Mouse (Mus musculus) left cerebral cortex, adult 2 months (tissue): ENCODE measurements around the gene Ddx23. TPM values are rescaled to one million over a fixed set of nuclear protein-coding genes. Genes with fewer than 3 reads are reported as not detected.
A peak's percentile ranks its signal among the peaks of the same experiment; 100 is the strongest.

ENCODE experiments used
- DNase-seq, 2 experiments: peaks; one replicate each; pipeline ENCODE4 v3.0.0; 2021 to 2022; ENCODE audit warnings: low spot score in 2 of 2, mixed read lengths in 1 of 2; ENCODE audit errors: extremely low spot score in 1 of 2
- H3K27ac ChIP-seq: fragments of 200-600 bp; 2 replicates; pipeline ENCODE4 v1.8.1; 2022
- H3K4me3 ChIP-seq: fragments of 200-600 bp; 2 replicates; pipeline ENCODE4 v1.8.1; 2022
- CTCF ChIP-seq: fragments of 200-600 bp; IDR thresholded peaks from 2 replicates; pipeline ENCODE4 v1.8.1; 2022; ENCODE audit warnings: antibody characterized with exemption, mild to moderate bottlenecking, moderate library complexity
- intact Hi-C: fragments of 180-260 bp; cut with DNase I; formaldehyde crosslinking; loops from one replicate; pipeline ENCODE4 v1.15.1; 2025
- long read RNA-seq, 2 experiments: library from polyadenylated mRNA; stranded (forward); transcript quantifications; one replicate each; pipeline ENCODE4 v2.0.0; 2021; ENCODE audit warnings: borderline mapping rate in 2 of 2
- total RNA-seq, 2 experiments: library from RNA; stranded (reverse); gene quantifications; 2 replicates each; pipeline ENCODE4 v1.2.3; 2021

The Ddx23 gene
- 10 to 100 TPM; 84.4 to 90.2 TPM for total RNA-seq
- long read RNA-seq, experiment 1, transcript Ddx23-201 (17 exons, 3,187 nt) = major isoform, 8 of 14 reads
- long read RNA-seq, experiment 1, partial matches to known transcripts = 1 of 14 reads
- long read RNA-seq, experiment 1, other reads (novel, unspliced or antisense) = 5 of 14 reads
- long read RNA-seq, experiment 2, transcript Ddx23-201 (17 exons, 3,187 nt) = major isoform, 5 of 8 reads
- long read RNA-seq, experiment 2, partial matches to known transcripts = 0 of 8 reads
- long read RNA-seq, experiment 2, other reads (novel, unspliced or antisense) = 2 of 8 reads

GRCm38 (mm10) chr15:98662567-98663545, at the start of gene Ddx23:
Ddx23 (minus strand) TSS chr15:98662894.
- TF ChIP-seq CTCF = no peak
- intact Hi-C loops = no loop called here
- Histone ChIP-seq H3K27ac (peak within 1 kb of the TSS; percentile 96), H3K4me3 (peak within 1 kb of the TSS; percentile 86)
- peak; percentile 95 for DNase-seq

DNA sequence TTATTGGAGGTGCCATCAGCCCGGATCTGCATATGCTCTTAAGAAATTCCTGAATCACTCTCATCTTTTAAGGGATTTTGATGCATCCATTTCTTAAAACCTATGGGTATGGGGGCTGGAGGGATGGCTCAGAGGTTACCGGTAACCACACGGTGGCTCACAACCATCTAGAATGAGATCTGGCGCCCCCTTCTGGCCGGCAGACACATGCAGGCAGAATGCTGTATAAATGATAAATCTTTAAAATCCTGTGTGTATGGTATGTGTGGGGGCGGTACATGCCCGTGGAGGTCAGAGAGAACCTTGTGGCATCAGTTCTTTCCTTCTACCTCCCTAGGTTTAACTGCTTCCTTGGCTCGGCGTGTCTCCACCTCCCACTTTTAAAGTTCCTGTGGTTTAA, 47.7 kb upstream of the Ddx23 start:
- intact Hi-C loops = no loop called here

DNA sequence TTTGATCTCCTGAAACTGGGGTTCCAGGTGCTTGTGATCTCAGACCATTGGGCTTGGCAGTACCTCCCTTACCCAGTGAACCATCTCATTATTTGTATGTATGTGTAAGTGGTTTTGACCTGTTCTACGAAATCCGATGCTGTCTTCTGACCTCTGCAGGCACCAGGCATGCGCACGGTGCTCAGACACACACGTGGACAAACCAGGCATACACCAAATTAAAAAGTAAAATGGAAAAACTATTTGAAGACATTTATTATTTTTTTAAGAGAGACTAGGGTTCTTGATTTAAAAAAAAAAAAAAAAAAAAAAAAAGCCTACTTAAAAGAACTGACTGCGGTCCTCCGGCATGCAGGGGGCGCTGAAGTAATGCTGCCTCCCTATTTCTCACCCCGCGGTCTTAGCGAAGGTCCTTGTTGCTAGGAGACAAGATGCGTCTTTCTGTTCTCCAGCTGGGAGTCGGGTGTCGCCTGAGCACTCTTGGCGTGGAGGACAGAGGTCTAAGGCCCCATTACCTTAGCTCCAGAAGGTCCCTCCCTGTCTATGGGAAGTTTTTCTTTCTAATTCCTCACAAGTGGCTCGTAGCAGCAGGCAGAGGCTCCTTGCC, 45.2 kb upstream of the Ddx23 start, which contains the start of gene Ccdc65:
Gene Ccdc65, plus strand, starts transcription at position 442 of the 607 bp plus-strand sequence.
- Histone ChIP-seq H3K27ac (peak within 1 kb of the TSS; percentile 47), H3K4me3 (peak within 1 kb of the TSS; percentile 68)
- TF ChIP-seq CTCF = peak; percentile 77
- intact Hi-C loops = no loop called here
- DNase-seq = peak; percentile 84 to 85

More for the DNA sequence above, 47.7 kb upstream of the Ddx23 start:
- peak; percentile 89 for TF ChIP-seq CTCF
- H3K27ac ChIP-seq = no peak overlapping the region
- peak; percentile 65 to 78 for DNase-seq
- H3K4me3 ChIP-seq = 0 out of 2 replicates have a peak overlapping the region, but pooled peaks have one; percentile 16

GRCm38 (mm10) chr15:98704312-98704711, 41.6 kb upstream of the Ddx23 start:
- no peak overlapping the region for H3K4me3 ChIP-seq
- H3K27ac ChIP-seq = no peak overlapping the region
- DNase-seq = no peak
- TF ChIP-seq CTCF = no peak
- intact Hi-C loops = no loop called here

DNA sequence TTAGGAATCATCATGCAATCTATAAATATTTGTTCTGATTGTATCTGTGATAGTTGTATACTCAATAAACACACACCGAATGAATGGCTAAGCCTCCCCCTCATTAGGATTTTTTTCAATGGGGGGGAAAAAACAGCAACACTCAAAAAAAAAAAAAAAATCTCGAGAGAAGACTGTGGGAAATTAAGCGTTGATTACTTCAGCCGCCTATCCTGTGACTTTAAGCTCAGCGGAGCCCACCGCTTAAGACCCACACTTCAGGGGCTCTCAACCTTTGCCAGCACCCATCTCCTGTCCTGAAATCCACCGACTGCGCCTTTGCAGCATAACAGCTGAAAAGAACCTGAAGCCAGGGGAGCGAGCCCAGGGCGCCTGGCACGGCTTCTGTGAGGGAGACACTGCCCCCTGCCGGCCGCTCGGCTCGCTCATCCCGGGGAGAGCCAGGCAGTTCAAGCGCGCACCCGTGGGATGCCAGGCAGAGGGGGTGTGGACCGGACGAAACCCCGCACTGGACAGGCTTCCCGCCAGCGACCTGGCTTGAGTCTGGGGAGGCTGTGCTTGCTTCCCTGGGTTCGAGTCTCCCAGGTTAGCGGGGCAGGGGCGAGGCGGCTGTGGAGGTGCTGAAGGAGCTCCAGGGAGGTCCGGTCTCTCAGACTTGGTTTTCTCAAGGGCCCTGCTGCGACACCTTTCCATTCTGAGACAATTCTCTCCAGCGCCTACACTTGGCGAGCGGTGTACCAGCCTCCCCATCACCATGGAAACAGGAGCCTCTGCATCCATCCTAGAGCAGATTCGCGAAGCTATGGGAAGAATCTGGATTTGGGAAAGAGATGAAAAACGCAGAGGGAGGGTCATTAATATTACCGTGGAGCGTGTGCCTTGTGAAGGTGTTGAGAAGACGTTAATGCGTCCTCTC, 36.8 kb upstream of the Ddx23 start:
- H3K27ac ChIP-seq = peak overlapping the region; percentile 89
- intact Hi-C loops = loop anchor here (1.0 to 2.0 kb wide), 2 partner anchors 23 to 35 kb away; partner anchors contain the start of gene Rnd1
- peak; percentile 92 for TF ChIP-seq CTCF

GRCm38 (mm10) chr15:98696216-98696615, 33.5 kb upstream of the Ddx23 start:
- Histone ChIP-seq H3K4me3 (no peak overlapping the region), H3K27ac (no peak overlapping the region)
- no peak for DNase-seq
- intact Hi-C loops = no loop called here
- no peak for TF ChIP-seq CTCF

More for the DNA sequence above, 36.8 kb upstream of the Ddx23 start:
- H3K4me3 ChIP-seq = peak overlapping the region; percentile 47
- peak; percentile 91 to 95 for DNase-seq

DNA sequence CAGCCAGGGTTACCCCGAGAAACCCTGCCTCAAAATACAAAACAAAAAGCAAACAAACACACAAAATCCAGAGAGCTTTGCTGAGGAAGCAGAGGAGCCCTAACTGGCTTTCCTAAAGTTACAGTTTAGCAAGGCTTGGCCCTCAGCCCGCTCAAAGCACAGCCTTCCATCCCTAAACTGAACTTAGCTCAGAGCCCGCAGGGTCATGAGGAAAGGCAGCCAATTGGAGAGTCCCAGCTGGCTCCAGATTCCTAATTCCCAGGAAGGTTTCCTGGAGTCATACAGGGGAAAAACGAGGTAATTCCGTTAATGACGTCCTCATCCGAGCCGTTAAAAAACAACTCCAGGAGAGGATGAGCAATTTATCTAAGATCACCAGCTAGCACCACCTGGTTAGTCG, 33.0 kb upstream of the Ddx23 start:
- no peak for TF ChIP-seq CTCF
- no peak overlapping the region for H3K4me3 ChIP-seq
- no peak overlapping the region for H3K27ac ChIP-seq
- no peak for DNase-seq
- intact Hi-C loops = no loop called here

- peak overlapping the region; percentile 73 for H3K27ac ChIP-seq
Observed at GRCm38 (mm10) chr15:98692171-98692715, 29.5 kb upstream of the Ddx23 start.

GRCm38 (mm10) chr15:98691486-98692147, 28.9 kb upstream of the Ddx23 start:
- H3K4me3 ChIP-seq = no peak overlapping the region
- TF ChIP-seq CTCF = no peak
- H3K27ac ChIP-seq = peak overlapping the region; percentile 82
- intact Hi-C loops = no loop called here
- no peak for DNase-seq

More at GRCm38 (mm10) chr15:98692171-98692715, 29.5 kb upstream of the Ddx23 start:
- TF ChIP-seq CTCF = no peak
- H3K4me3 ChIP-seq = no peak overlapping the region
- intact Hi-C loops = no loop called here
- no peak for DNase-seq

- DNase-seq = no peak
Observed at GRCm38 (mm10) chr15:98689682-98690081, 27.0 kb upstream of the Ddx23 start.

More at GRCm38 (mm10) chr15:98689682-98690081, 27.0 kb upstream of the Ddx23 start:
- TF ChIP-seq CTCF = no peak
- intact Hi-C loops = no loop called here
- H3K27ac ChIP-seq = peak overlapping the region; percentile 82
- no peak overlapping the region for H3K4me3 ChIP-seq
